Mouse (Mus musculus) hindbrain, embryonic 16.5 days (tissue): ENCODE data around the gene Gm5475. TPM values are rescaled to one million over a fixed set of nuclear protein-coding genes. Genes with fewer than 3 reads are reported as not detected.

Experiments
- ATAC-seq: fragments of 200-750 bp; cut with Nextera tagmentation; 2 replicates; pipeline ENCODE4 v1.8.0; 2017; ENCODE audit warnings: moderate TSS enrichment, moderate library complexity
- H3K27ac ChIP-seq: fragments of 300-500 bp; sonication (generic); 2 replicates; pipeline ENCODE4 v1.5.1; 2014; ENCODE audit warnings: low read depth, mild to moderate bottlenecking, control low read depth, low read length, moderate library complexity
- H3K27me3 ChIP-seq: fragments of 300-500 bp; sonication (generic); replicated peaks from 2 replicates; pipeline ENCODE4 v1.6.1; 2014; ENCODE audit warnings: low read length; ENCODE audit not compliant: control insufficient read depth, insufficient read depth
- H3K36me3 ChIP-seq: fragments of 300-500 bp; sonication (generic); 2 replicates; pipeline ENCODE4 v1.6.1; 2014; ENCODE audit warnings: mild to moderate bottlenecking, low read length, moderate library complexity, mixed read lengths; ENCODE audit not compliant: control insufficient read depth, insufficient read depth
- H3K4me1 ChIP-seq: fragments of 300-500 bp; sonication (generic); 2 replicates; pipeline ENCODE4 v1.6.1; 2014; ENCODE audit warnings: low read depth, low read length; ENCODE audit not compliant: control insufficient read depth, insufficient read depth
- H3K4me2 ChIP-seq: fragments of 300-500 bp; sonication (generic); 2 replicates; pipeline ENCODE4 v1.6.1; 2014; ENCODE audit warnings: mild to moderate bottlenecking, low read length, control low read depth, moderate library complexity
- H3K4me3 ChIP-seq: fragments of 300-500 bp; sonication (generic); 2 replicates; pipeline ENCODE4 v1.5.1; 2014; ENCODE audit warnings: mild to moderate bottlenecking, low read length, control low read depth, moderate library complexity
- H3K9ac ChIP-seq: fragments of 300-500 bp; sonication (generic); 2 replicates; pipeline ENCODE4 v1.6.1; 2014; ENCODE audit warnings: low read depth, mild to moderate bottlenecking, control low read depth, low read length, moderate library complexity
- H3K9me3 ChIP-seq: fragments of 300-500 bp; sonication (generic); 2 replicates; pipeline ENCODE4 v1.6.1; 2014; ENCODE audit warnings: mild to moderate bottlenecking, low read length, moderate library complexity; ENCODE audit not compliant: control insufficient read depth
- WGBS: fragments of 180-500 bp; shearing (Covaris S2); extraction: QIAGEN DNeasy Blood & Tissue Kit; methylation state at CpG from one replicate; pipeline ENCODE4 v1.1.7; 2014; 5-methylcytosine and 5-hydroxymethylcytosine counted together
- polyA plus RNA-seq: library from polyadenylated mRNA; unstranded; fragments of >200 nt; fragmentation: Nextera tagmentation; extraction: Ambion mirVana; gene quantifications from 2 replicates; pipeline ENCODE4 v1.2.1, GENCODE M21; 2015

The Gm5475 gene
- polyA plus RNA-seq, 1 experiment from 2014 or later: 0.11 TPM

GRCm38 (mm10) chr15:100452486-100452885 lies 30.5 kb downstream of the Gm5475 start:
- H3K9me3 ChIP-seq: no peaks in the 10 kb centered on the region
- 81% methylated on average over 11 of the region's 11 CpGs for WGBS
- H3K4me2 ChIP-seq: no peak overlapping the region
- H3K9ac ChIP-seq: no peak overlapping the region
- H3K27me3 ChIP-seq: no peaks in the 10 kb centered on the region
- no peak overlapping the region for H3K4me3 ChIP-seq
- H3K4me1 ChIP-seq: no peaks in the 10 kb centered on the region
- no peak for ATAC-seq
- H3K36me3 ChIP-seq: no peaks in the 10 kb centered on the region
- H3K27ac ChIP-seq: no peak overlapping the region

GRCm38 (mm10) chr15:100456356-100456991 lies 34.5 kb downstream of the Gm5475 start:
- H3K27me3 ChIP-seq: no peaks in the 10 kb centered on the region
- 63% methylated on average over 7 of the region's 7 CpGs for WGBS
- H3K4me2 ChIP-seq: no peak overlapping the region
- ATAC-seq: no peak
- H3K9me3 ChIP-seq: no peaks in the 10 kb centered on the region
- H3K36me3 ChIP-seq: no peaks in the 10 kb centered on the region
- no peak overlapping the region for H3K4me3 ChIP-seq
- no peak overlapping the region for H3K9ac ChIP-seq
- no peak overlapping the region for H3K27ac ChIP-seq
- no peaks in the 10 kb centered on the region for H3K4me1 ChIP-seq

GRCm38 (mm10) chr15:100457340-100457739 lies 35.4 kb downstream of the Gm5475 start:
- Histone ChIP-seq H3K9ac (no peak overlapping the region), H3K9me3 (no peaks in the 10 kb centered on the region), H3K27ac (no peak overlapping the region), H3K4me1 (no peaks in the 10 kb centered on the region), H3K4me3 (no peak overlapping the region), H3K27me3 (no peaks in the 10 kb centered on the region), H3K36me3 (no peaks in the 10 kb centered on the region), H3K4me2 (peak overlapping the region; percentile 27; the same call in 1 of the 2 replicates)
- WGBS: 11% methylated on average over 17 of the region's 17 CpGs
- ATAC-seq: peak; percentile 86

- Histone ChIP-seq H3K4me2 (no peak overlapping the region), H3K9ac (no peak overlapping the region), H3K27ac (no peak overlapping the region), H3K4me3 (no peak overlapping the region), H3K4me1 (no peaks in the 10 kb centered on the region), H3K36me3 (no peaks in the 10 kb centered on the region), H3K27me3 (no peaks in the 10 kb centered on the region), H3K9me3 (no peaks in the 10 kb centered on the region)
- WGBS: 39% methylated on average over 10 of the region's 10 CpGs
- ATAC-seq: no peak
These were observed 36.1 kb downstream of the Gm5475 start for GRCm38 (mm10) chr15:100458055-100458454.

DNA sequence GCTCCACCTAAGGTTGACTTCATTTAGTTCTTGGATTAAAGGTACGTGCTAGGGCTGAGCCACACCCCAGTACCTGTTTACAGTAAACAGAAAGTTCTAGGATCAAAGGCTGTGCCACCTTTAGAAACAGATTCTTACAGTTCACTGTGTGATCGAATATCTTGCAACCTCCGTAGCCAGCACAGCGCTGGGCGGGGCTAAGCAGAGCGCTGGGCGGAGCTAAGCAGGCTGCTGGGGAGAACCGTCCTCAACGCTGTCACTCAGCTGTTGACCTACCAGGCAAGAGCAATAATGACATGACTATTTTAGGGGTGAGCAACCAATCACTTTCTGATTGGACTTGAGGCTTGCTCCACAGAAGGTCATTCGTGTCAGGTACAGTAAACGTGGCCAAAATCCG lies 39.0 kb downstream of the Gm5475 start:
- 12% methylated on average over 12 of the region's 12 CpGs for WGBS
- H3K4me2 ChIP-seq: peak overlapping the region; percentile 29
- H3K27me3 ChIP-seq: no peaks in the 10 kb centered on the region
- no peak for ATAC-seq
- H3K4me1 ChIP-seq: no peaks in the 10 kb centered on the region
- H3K36me3 ChIP-seq: no peaks in the 10 kb centered on the region
- no peak overlapping the region for H3K27ac ChIP-seq
- H3K4me3 ChIP-seq: no peak overlapping the region
- H3K9me3 ChIP-seq: no peaks in the 10 kb centered on the region
- H3K9ac ChIP-seq: no peak overlapping the region

DNA sequence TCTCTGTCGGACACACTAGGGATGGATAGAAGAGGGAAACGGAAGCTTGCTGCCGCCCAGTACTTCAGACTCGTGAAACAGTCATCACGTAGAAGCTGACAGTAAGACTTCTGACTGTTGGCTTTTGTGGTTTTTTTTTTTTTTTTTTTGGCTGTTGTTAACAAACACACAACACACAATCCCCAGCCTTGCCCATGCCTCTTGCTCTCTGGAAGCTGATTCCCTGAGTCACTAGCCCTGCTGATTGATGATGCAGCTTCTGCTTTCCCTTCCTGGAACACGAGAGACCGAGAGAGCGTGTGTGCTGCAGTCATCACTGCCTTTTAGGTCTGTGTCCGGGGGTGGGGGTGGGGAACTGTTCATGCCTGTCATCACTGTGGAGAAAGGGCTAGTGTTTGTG lies 39.7 kb downstream of the Gm5475 start:
- Histone ChIP-seq H3K27ac (no peak overlapping the region), H3K9ac (no peak overlapping the region), H3K4me2 (no peak overlapping the region), H3K4me3 (no peak overlapping the region), H3K27me3 (no peaks in the 10 kb centered on the region), H3K9me3 (no peaks in the 10 kb centered on the region), H3K4me1 (peaks cover 3% of the 10 kb centered on the region), H3K36me3 (no peaks in the 10 kb centered on the region)
- WGBS: 77% methylated on average over 9 of the region's 9 CpGs
- ATAC-seq: no peak

- no peak for ATAC-seq
These were observed 40.1 kb downstream of the Gm5475 start for GRCm38 (mm10) chr15:100462086-100462485.

DNA sequence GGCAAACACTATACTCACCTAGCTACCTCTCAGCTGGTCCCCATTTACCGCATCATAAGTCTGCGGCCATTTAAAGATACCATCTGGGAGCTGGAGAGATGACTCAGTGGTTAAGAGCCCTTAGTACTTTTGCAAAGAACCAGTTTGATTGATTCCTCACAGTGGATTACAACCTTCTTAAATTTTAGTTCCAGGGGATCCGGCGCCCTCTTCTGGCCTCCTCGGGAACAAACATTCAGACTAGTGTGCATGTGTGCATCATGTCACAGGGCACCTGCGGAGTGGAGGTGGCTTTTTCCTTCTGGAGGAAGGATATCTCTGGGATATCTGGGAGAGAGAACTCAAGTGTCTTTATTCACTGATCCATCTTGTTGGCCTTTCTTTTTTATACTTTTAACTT lies 41.8 kb downstream of the Gm5475 start:
- H3K36me3 ChIP-seq: no peaks in the 10 kb centered on the region
- H3K4me2 ChIP-seq: no peak overlapping the region
- no peak overlapping the region for H3K9ac ChIP-seq
- H3K4me3 ChIP-seq: no peak overlapping the region
- H3K27ac ChIP-seq: no peak overlapping the region
- WGBS: 31% methylated on average over 6 of the region's 6 CpGs
- H3K27me3 ChIP-seq: no peaks in the 10 kb centered on the region
- H3K4me1 ChIP-seq: peaks cover 12% of the 10 kb centered on the region
- ATAC-seq: no peak
- no peaks in the 10 kb centered on the region for H3K9me3 ChIP-seq

More at GRCm38 (mm10) chr15:100462086-100462485, 40.1 kb downstream of the Gm5475 start:
- no peak overlapping the region for H3K9ac ChIP-seq
- H3K27me3 ChIP-seq: no peaks in the 10 kb centered on the region
- no peak overlapping the region for H3K27ac ChIP-seq
- no peaks in the 10 kb centered on the region for H3K9me3 ChIP-seq
- 71% methylated on average over 5 of the region's 5 CpGs for WGBS
- no peak overlapping the region for H3K4me3 ChIP-seq
- H3K36me3 ChIP-seq: no peaks in the 10 kb centered on the region
- no peak overlapping the region for H3K4me2 ChIP-seq
- peaks cover 4% of the 10 kb centered on the region for H3K4me1 ChIP-seq

DNA sequence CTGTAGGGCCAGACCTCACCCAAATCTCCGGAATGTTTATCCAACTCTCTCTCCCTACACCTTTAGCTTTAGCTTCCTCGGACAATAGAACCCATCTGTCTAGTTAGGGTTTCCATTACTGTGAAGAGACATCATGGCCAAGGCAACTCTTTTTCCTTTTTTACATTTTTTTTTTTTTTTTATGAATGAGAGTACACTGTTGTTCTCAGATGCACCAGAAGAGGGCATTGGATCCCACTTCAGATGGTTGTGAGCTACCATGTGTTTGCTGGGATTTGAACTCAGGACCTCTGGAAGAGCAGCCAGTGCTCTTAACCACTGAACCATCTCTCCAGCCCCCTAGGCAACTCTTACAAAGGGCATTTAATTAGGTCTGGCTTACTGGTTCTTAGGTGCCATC lies 43.5 kb downstream of the Gm5475 start:
- WGBS: 75% methylated on average over 2 of the region's 2 CpGs
- Histone ChIP-seq H3K36me3 (no peaks in the 10 kb centered on the region), H3K4me1 (peaks cover 22% of the 10 kb centered on the region), H3K27ac (no peak overlapping the region), H3K27me3 (no peaks in the 10 kb centered on the region), H3K9me3 (no peaks in the 10 kb centered on the region), H3K4me3 (no peak overlapping the region), H3K9ac (no peak overlapping the region), H3K4me2 (no peak overlapping the region)
- ATAC-seq: no peak
